Mouse (Mus musculus) ovary, postnatal 36 days (tissue): Measurements from ENCODE around the gene Srbd1.

ENCODE experiments used
- DNase-seq: peaks from one replicate; pipeline ENCODE4 v3.0.0; 2022; ENCODE audit warnings: low spot score, mixed read lengths

Srbd1 gene

DNA sequence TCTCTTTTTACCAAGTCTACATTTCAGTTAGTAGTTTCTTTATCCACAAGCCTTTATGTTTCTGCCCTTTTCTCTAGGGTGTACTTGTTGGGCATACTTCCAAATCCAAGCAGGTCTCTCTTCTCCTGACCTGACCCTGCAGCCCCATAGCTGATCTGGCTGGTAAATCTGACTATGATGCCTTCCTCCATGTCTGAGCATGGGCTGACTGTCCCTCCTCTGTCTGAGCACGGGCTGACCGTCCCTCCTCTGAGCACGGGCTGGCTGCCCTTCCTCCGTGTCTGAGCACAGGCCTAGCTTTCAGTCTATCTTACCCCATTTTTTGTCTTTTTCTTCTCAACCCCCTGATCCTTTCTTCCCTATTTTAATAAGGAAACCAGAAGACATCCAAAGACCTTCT, 162.7 kb downstream of the Srbd1 start:
- no peak for DNase-seq

DNA sequence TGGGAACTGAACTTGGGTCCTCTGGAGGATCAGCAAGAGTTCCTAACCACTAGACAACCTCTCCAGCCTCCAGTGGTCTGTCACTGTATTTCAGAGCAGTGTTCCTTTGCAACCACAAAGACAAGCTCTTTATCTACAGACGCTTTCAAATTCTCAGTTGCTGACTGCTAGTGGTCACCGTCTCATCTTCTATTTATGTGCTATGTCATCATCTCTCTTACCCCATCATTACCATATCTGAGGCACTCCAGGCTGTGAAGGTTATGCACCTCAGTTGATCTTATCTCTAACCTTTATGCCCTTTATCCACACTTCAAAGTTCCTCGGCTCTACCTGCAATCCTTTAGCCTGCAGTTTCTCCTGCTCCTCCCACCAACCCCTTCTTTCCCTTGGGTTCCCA, 163.1 kb downstream of the Srbd1 start:
- no peak for DNase-seq

DNA sequence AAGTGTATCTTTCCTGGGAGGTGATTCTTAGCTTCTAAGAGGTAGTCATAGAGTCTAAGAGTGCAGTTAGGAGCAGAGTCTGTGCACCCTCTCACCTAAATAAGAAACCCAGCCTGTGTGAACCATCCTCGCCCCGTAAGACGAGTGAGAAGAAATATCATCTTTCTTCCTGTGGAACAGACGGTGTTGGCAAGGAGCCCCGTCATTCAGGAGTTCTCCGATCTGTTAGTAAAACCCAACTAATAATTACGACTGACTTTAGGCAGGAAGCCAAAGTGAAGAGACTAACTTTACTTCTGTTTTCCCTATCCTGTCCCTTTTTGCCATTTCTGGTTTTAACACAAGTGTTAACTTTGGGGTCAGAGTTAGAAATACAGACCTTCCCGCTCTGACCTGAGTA, 166.1 kb downstream of the Srbd1 start:
- DNase-seq, result no peak

DNA sequence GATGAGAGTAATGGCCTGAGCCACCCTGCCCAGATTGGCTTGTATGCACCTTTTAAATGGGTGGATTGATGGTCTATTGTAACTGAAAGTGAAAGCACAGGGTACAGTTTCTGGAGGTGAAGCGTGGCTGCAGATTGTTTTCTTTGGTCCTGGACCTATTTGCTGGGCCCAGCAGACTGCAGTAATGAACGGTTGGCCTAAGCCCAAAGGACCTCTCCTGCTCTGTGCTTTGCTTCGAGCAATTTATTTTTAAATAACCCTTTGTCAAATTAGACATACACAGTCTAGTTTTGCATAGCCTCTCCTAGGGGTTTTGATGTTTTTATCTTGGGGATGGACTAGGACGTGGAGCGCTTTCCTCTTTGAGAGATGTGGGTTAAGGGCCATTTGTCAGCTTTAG, 169.9 kb downstream of the Srbd1 start:
- DNase-seq, result no peak

DNA sequence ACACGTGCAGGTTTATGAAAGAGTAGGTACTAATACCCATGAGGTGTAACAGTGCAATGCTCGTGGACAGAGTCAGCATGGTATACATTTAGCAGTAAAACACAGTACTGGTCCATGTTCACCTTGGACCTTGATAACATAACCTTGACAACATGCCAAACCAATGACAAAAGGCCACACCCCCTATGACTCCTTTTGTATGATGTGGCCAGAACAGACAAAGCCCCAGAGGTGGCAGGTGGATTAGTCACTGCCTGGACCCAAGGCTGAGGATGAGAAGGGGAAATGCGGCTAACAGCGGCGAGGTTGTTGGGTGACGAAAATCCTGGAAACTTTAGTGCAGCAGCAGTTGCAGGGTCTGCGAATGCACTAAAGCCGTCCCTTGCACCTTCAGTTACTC, 170.4 kb downstream of the Srbd1 start:
- no peak for DNase-seq

DNA sequence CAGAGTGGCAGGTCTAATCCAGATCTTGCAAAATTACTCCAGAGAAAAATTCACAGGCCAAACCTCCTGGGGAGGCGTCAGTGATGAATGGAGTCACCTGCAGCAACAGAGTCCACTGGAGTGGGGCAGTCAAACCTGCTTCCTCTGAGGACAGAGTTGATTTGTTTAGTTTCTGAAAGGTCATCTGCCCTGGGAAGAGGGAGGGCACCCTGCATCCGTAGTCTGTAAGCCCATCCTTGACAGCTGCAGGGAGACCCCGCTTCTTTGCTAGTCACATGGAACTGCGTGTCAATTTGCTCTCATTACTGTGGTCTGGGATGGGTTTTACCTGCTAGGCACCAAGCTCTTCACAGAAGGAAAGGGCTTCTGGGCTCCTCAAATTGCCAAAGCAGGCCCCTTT, 173.9 kb downstream of the Srbd1 start:
- no peak for DNase-seq

DNA sequence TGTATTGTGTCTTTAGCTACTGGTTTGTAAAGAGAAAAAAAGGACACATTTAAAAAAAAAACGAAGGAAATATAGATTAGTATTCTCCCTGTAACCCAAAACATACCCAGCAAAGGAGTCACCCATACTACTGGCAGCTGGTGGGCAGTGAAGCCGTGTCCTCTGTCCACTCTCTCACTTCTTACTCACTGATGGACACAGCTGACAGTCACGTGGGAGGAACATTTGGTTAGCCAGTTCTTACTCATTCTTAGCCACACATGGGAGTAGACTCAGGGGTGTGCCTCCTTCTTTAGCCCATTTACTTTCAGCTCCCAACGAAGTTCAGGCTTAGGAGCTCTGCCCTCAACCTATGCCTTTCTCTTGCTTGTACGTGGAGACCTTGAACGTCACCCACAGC, 183.3 kb downstream of the Srbd1 start:
- DNase-seq, result no peak

DNA sequence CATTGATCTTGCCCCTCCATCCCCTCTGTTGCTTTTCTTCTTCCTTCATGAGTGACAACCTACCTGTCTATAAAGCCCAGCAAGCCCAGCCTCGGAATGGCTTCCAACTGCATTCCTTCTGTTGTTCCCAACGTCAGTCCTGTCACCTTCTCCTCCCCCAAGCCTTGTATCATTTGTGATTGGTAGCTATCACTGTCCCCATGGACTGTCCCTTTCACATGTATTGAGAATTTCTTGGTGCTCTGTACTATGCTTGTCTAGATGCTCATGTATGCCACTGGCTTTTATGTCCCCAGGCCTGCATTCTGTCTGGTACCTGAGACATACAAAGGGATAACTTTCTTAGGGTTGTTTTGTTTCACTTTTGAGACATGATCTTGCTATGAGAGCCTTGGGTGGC, 193.2 kb downstream of the Srbd1 start:
- no peak for DNase-seq

DNA sequence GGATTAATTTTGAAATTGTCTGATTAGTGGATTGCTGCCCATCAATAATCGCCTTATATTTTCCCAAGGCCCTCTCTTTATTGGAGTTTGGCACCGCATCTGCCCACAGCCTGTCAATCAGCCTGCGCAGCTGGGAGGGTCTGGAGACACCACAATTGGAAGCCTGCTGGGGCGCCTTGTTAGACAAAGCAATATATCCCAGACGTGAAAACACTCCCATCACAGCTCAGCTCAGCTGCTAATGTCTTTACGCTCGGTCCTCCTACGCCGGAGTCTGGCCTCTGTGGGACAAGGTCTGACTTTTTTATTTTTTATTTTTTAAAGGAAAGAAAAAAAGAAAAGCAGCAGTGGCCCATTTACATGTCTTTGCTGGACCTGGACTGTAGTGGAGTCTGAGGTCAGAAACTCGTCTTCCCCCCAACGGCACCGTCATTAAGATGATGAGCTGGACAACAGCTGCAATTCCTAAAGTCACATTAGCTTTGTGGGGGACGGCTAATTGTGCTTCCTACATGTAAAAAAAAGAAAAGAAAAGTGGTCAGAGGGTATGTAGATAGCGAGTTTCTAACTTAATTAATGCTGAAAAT, 195.0 kb downstream of the Srbd1 start:
- peak; percentile 38 for DNase-seq

DNA sequence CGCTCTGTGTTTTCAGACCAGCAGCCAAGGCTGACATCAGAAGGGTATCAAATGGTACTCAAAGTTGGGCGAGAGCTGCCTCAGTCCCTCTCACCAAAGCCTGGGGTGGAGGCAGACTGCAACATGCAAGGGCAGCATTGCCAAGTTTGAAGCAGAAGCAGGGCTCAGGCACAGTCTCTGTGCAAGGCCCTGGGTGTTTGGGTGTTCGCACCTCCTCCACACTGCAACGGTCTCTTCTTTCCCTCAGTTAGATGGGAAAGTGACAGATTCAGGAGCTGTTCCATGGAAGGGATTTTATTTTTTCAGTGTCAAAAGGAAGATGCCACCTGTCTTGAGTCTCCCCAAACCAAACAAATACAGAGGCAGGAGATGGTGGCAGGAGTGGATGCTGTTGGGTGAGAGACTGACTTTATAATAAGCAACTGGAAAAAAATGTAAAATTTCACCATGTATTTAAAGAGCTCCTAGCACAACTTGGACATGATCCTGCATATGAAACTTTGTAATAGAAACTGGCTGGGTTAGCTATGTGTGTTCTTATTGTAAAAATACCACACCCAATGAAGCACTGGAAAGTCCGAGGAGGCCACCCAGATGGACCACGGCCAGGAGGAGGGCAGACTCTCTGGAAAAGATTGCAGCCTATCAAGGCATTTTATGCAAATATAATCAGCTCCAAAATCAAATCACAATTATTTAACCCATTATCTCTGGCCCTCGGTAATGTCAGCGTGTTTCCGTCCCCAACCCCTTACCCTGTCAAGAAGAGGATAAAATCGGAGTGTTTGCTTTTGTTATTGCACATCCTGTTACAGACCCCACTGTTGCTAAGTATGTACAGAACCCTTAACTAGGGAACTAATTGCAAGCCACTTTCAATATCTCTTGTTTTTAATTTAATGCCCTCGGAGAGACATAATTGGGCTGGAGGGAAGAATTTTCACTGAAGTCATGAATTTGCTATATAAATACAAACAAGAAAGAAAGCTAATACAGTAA, 195.8 kb downstream of the Srbd1 start:
- DNase-seq, result peak; percentile 57

DNA sequence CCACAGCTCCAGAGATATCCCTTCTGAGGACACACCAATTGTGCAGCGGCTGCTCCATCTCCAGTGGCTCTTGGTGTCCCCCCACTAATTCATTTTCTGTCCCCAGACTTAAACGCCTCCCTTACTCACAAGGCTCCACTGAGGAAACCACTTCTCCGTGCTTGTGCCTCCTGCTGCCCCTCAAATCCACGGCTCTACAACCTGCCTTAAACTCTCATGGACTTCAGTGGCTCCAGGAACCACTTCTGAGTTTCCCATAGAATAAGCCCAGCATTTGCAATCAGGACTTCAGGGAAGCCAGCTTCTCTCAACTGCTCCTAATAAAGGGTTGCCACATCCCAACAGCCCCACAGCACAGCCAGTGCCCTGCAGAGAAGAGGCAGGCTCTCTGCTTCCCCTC, 200.2 kb downstream of the Srbd1 start:
- DNase-seq, result no peak

DNA sequence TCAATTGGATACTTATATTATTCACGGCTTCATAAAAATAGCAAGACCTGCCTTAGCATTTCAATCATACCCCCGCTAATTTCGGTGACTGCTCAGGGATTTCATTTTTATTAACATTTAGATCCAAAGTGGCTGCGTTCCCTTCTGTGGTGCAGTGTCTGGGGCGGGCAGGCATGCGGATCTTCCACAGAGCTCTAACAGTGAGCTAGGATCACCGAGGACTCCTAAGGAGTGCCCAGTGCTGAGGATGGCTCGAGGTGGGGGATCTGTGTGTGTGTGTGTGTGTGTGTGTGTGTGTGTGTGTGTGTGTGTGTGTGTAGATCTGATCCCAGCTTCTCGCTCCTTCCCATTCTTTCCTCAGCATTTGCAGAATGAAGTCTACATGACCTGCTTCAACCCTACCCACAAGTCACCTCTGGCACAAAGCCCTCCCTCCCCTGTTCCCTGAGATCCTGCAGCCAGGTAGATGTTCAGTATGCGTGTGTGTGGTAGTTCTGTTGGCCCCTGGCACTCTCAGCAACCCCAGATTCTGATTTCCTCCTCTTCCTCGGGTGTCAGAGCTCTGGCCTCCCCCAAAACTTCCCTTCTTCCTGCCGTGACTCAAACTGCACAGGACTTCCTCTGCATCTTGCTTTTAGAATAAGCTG, 200.9 kb downstream of the Srbd1 start:
- no peak for DNase-seq

DNA sequence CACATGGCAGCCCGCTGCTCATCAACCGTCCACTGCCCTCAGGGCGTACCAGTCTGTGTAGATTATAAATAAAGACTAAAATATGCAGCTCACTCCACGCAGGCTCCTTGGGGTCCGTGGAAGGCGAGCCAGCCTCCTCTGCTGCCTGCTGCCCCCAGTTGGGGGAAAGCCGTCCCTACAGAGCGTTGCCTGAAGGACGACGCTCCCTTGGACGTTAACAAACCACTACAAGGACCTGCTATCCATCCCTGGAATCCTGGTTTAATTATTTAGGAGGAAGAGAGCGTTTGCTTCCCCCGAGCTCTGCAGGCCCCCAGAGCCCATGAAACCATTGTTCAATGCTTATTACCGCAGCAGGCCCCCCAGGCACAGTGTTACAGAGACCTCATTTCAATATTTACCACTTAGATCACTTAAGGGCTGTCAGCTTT, 201.4 kb downstream of the Srbd1 start:
- DNase-seq, result no peak

DNA sequence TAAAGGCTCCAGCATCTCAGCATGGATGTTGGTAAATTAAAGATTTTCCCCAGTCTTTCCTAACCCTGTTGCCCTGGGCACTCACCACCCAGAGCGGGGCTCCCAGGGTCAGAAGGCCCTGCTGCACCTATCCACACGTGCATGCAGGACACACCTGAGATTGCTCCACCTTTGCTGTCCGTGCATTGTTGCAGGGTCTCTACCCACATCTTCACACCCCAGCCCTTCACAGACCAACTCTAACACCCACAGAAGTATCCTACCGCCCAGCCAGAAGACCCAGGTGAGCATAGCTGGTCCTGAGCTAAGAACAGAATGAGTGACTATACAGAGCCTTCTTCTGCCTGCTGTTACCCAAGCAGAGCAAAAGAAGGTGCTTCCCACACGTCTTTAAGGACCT, 201.9 kb downstream of the Srbd1 start:
- no peak for DNase-seq

DNA sequence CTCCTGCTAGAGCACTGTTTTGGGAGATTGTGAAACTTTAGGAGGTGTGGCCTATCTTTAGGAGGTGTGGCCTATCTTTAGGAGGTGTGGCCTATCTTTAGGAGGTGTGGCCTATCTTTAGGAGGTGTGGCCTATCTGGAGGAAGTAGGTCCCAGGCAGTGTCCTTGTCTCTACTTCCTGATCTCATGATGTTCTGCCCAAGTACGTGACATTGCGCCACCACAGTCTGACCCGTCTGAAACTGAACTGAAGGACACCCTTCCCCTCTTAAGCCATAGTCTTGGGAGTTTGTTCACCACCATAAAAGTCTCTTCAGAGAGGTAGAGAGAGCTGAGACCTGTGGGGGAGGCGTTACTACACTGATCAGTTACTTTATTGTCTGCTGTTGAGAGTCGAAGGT, 202.9 kb downstream of the Srbd1 start:
- DNase-seq, result no peak

DNA sequence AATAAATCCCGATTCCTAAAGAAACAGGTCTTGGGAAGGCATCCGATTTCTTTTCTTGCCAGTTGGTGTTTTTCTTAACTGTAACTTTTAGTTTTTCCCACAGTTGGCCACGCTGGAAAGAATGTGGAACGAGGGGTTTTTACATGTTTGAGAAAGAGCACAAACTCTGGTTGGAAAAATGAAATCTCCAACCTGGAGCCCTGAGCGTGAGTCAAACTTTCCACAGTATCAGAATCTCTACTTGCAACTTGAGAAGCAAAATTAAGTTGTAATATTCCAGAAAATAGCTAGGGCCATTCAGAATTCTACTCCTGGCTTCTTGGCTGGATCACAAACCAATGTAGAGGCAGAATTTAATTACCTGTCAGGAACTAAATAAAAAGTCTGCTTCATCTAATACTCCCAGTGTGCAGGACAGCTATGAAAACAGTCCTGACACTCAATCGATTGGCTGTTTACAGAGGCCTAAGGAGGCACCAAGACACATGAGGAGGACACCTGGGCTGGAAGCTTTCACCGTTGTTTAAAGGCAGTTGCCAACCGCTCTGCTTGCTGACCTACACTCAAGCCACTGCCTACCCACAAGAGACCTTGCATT, 203.7 kb downstream of the Srbd1 start:
- no peak for DNase-seq

DNA sequence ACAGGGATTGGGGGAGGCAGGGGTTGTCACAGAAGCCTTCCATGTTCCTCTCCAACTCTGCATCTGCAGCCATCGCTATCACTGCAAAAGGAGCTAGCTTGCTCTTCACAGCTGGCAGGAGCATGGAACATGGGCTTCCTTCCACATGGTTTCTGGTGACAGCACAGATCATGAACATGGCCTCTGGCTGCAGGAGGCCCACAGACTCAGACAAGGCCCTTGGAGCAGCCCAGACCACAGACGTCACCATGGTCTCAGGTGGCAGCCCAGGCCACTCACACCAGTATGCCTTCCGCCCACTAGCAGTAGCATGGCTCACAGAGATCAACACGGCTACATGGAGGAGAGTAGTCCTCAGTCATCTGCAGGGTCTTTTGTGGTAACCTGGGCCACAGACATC, 207.8 kb downstream of the Srbd1 start:
- DNase-seq, result no peak

DNA sequence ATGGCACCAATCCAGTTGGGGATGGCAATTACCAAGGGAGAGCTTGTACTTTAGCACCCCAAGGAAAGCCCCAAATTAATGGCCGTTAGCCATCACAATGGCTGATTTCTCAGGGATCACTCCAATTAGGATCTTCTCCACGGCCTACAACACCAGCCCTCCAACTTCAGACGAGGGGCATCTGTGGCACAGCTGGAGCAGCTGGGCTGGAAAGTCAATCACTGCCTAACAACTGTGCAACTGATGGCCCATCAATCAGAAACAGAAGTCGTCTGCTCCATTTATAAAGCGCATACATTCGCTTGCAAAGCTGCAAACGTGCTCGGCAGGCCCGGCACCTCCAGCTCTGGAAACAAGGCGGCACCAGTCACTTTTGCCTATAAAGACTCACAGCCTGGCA, 209.7 kb downstream of the Srbd1 start:
- no peak for DNase-seq
